Comparison of ENCODE assay signal across 7 mouse cellular contexts in genomic region chr12:54697791-54698250, GRCm38 (mm10). TPM values are rescaled to one million over a fixed set of nuclear protein-coding genes. Genes with fewer than 3 reads are reported as not detected.
DNase-seq lines count a peak whose midpoint lies in the region; ATAC-seq lines count a peak whose summit lies in the region.

No protein-coding gene starts in this region.

- WGBS in heart, embryonic 11.5 days (ENCODE audit: insufficient replicate concordance) = 52% methylated on average over 6 of the region's 6 CpGs
- WGBS in hindbrain, embryonic 14.5 days = 62% methylated on average over 6 of the region's 6 CpGs

- no peaks in the 10 kb centered on the region for H3K36me3 ChIP-seq in heart, embryonic 11.5 days (ENCODE audit: control insufficient read depth, insufficient read depth, low read length)
- peaks cover 2% of the 10 kb centered on the region; the same call in 1 of the 2 replicates for H3K36me3 ChIP-seq in hindbrain, embryonic 14.5 days (replicated peaks; ENCODE audit: control insufficient read depth, insufficient read depth)

- no peak for ATAC-seq in heart, embryonic 11.5 days (replicated peaks; ENCODE audit: insufficient number of reproducible peaks, low FRiP score, low TSS enrichment)
- ATAC-seq in hindbrain, embryonic 14.5 days (ENCODE audit: low FRiP score) = no peak

- H3K27me3 ChIP-seq in heart, embryonic 11.5 days (ENCODE audit: control insufficient read depth, insufficient read depth, low read length) = no peaks in the 10 kb centered on the region
- H3K27me3 ChIP-seq in hindbrain, embryonic 14.5 days (ENCODE audit: control insufficient read depth, insufficient read depth, low read length) = no peaks in the 10 kb centered on the region

- peak overlapping the region; percentile 59; the same call in 1 of the 2 replicates for H3K27ac ChIP-seq in heart, embryonic 11.5 days (ENCODE audit: low read depth, low read length)
- H3K27ac ChIP-seq in hindbrain, embryonic 14.5 days = peak overlapping the region; percentile 51; the same call in 1 of the 2 replicates

- no peak overlapping the region for H3K4me3 ChIP-seq in heart, embryonic 11.5 days (ENCODE audit: low read depth, low read length)
- no peak overlapping the region for H3K4me3 ChIP-seq in hindbrain, embryonic 14.5 days (replicated peaks; ENCODE audit: low read length)

- no peak for DNase-seq in heart, postnatal 4 days
- peak; percentile 10 for DNase-seq in thymus, postnatal 0 days (ENCODE audit: low spot score)
- no peak for DNase-seq in thymus, postnatal 36 days
- DNase-seq in hindbrain, embryonic 14.5 days (ENCODE audit: low spot score) = no peak
- DNase-seq in retina, postnatal 7 days (ENCODE audit: low read depth, low spot score) = peak; percentile 27
- DNase-seq in lung, adult 18-20 months = no peak

- H3K4me2 ChIP-seq in heart, embryonic 11.5 days = no peak overlapping the region
- H3K4me2 ChIP-seq in hindbrain, embryonic 14.5 days (replicated peaks) = no peak overlapping the region

- no peaks in the 10 kb centered on the region for H3K9me3 ChIP-seq in heart, embryonic 11.5 days (replicated peaks; ENCODE audit: control insufficient read depth, low read length)
- H3K9me3 ChIP-seq in hindbrain, embryonic 14.5 days (ENCODE audit: control insufficient read depth, low read length) = no peaks in the 10 kb centered on the region

- H3K4me1 ChIP-seq in heart, embryonic 11.5 days (ENCODE audit: control insufficient read depth, insufficient read depth, low read length) = peaks cover 4% of the 10 kb centered on the region; the same call in 1 of the 2 replicates
- peaks cover 9% of the 10 kb centered on the region; the same call in 1 of the 2 replicates for H3K4me1 ChIP-seq in hindbrain, embryonic 14.5 days (replicated peaks; ENCODE audit: control insufficient read depth, insufficient read depth, low read length)

- H3K9ac ChIP-seq in heart, embryonic 11.5 days (ENCODE audit: low read depth, low read length) = no peak overlapping the region
- no peak overlapping the region; the same call in 1 of the 2 replicates for H3K9ac ChIP-seq in hindbrain, embryonic 14.5 days

RNA-seq across cellular contexts. Expression of gene Eapp, which starts 2.1 kb away (rescaled TPM):
- polyA plus RNA-seq in heart, embryonic 11.5 days (2014; fragmentation: Nextera tagmentation; extraction: Ambion mirVana) = 49.9 and 52.4 TPM in 2 replicates
- 10 to 100 TPM; 26.8 to 27.4 TPM for total RNA-seq in heart, postnatal 4 days (2021)
- 110 and 118 TPM in 2 replicates for polyA plus RNA-seq in thymus, postnatal 0 days (2015; fragmentation: Nextera tagmentation; extraction: Ambion mirVana)
- 64.4 and 78.5 TPM in 2 replicates for polyA plus RNA-seq in hindbrain, embryonic 14.5 days (2014; fragmentation: Nextera tagmentation; extraction: Ambion mirVana)

RNA-seq across cellular contexts. Expression of gene Sptssa, which starts 41.4 kb away (rescaled TPM):
- 125 and 140 TPM in 2 replicates for polyA plus RNA-seq in heart, embryonic 11.5 days (2014; fragmentation: Nextera tagmentation; extraction: Ambion mirVana)
- total RNA-seq in heart, postnatal 4 days (2021) = 10 to 100 TPM; 50.3 to 52.9 TPM
- 212 and 214 TPM in 2 replicates for polyA plus RNA-seq in thymus, postnatal 0 days (2015; fragmentation: Nextera tagmentation; extraction: Ambion mirVana)
- polyA plus RNA-seq in hindbrain, embryonic 14.5 days (2014; fragmentation: Nextera tagmentation; extraction: Ambion mirVana) = 206 and 209 TPM in 2 replicates

Comparison
In these comparisons a context has a peak if more than half of its experiments do, and no peak if none do; other contexts are left out.
1. DNase-seq: peak in thymus, postnatal 0 days (single experiment) and retina, postnatal 7 days (single experiment); none in heart, postnatal 4 days (single experiment), thymus, postnatal 36 days (0 of 2), hindbrain, embryonic 14.5 days (single experiment) and lung, adult 18-20 months (0 of 2).